Mouse (Mus musculus) limb, embryonic 14.5 days (tissue): ENCODE measurements around the gene Slc19a1. TPM values are rescaled to one million over a fixed set of nuclear protein-coding genes. Genes with fewer than 3 reads are reported as not detected.

Experiments used
- ATAC-seq: fragments of 200-750 bp; cut with Nextera tagmentation; 2 replicates; pipeline ENCODE4 v1.8.0; 2017; ENCODE audit warnings: low read depth, moderate number of reproducible peaks, moderate TSS enrichment; ENCODE audit not compliant: low FRiP score
- DNase-seq: peaks from one replicate; pipeline ENCODE4 v3.0.0-alpha.2; 2015; ENCODE audit warnings: low spot score
- H3K27ac ChIP-seq: fragments of 300-500 bp; sonication (generic); replicated peaks from 2 replicates; pipeline ENCODE4 v1.5.1; 2014; ENCODE audit warnings: low read depth, mild to moderate bottlenecking, low read length, moderate library complexity, mixed read lengths
- H3K27me3 ChIP-seq: fragments of 300-500 bp; sonication (generic); 2 replicates; pipeline ENCODE4 v1.6.1; 2014; ENCODE audit warnings: low read length, mixed read lengths; ENCODE audit not compliant: control insufficient read depth, insufficient read depth
- H3K36me3 ChIP-seq: fragments of 300-500 bp; sonication (generic); 2 replicates; pipeline ENCODE4 v1.6.1; 2014; ENCODE audit warnings: mild to moderate bottlenecking, low read length, moderate library complexity, mixed read lengths; ENCODE audit not compliant: control insufficient read depth, insufficient read depth
- H3K4me1 ChIP-seq: fragments of 300-500 bp; sonication (generic); 2 replicates; pipeline ENCODE4 v1.6.1; 2014; ENCODE audit warnings: antibody characterized with exemption, low read length, mixed read lengths; ENCODE audit not compliant: control insufficient read depth, insufficient read depth
- H3K4me2 ChIP-seq: fragments of 300-500 bp; sonication (generic); replicated peaks from 2 replicates; pipeline ENCODE4 v1.6.1; 2014; ENCODE audit warnings: low read depth, mild to moderate bottlenecking, low read length, moderate library complexity; ENCODE audit not compliant: severe bottlenecking
- H3K4me3 ChIP-seq: fragments of 300-500 bp; sonication (generic); replicated peaks from 2 replicates; pipeline ENCODE4 v1.5.1; 2014; ENCODE audit warnings: low read length
- H3K9ac ChIP-seq: fragments of 300-500 bp; sonication (generic); 2 replicates; pipeline ENCODE4 v1.6.1; 2014; ENCODE audit warnings: mild to moderate bottlenecking, low read depth, low read length, moderate library complexity; ENCODE audit not compliant: severe bottlenecking
- H3K9me3 ChIP-seq: fragments of 300-500 bp; sonication (generic); 2 replicates; pipeline ENCODE4 v1.6.1; 2016; ENCODE audit warnings: low read length; ENCODE audit not compliant: control insufficient read depth
- POLR2A ChIP-seq: fragments of 200-500 bp; IDR thresholded peaks from 2 replicates; pipeline ENCODE4 v1.8.0; 2012; ENCODE audit warnings: inconsistent platforms, mild to moderate bottlenecking, moderate library complexity, borderline replicate concordance; ENCODE audit not compliant: insufficient read depth, insufficient read length; ENCODE audit errors: extremely low read depth
- WGBS: fragments of 180-500 bp; shearing (Covaris S2); extraction: QIAGEN DNeasy Blood & Tissue Kit; methylation state at CpG from one replicate; pipeline ENCODE4 v1.1.7; 2014; 5-methylcytosine and 5-hydroxymethylcytosine counted together
- polyA plus RNA-seq, 2 experiments: library from polyadenylated mRNA; depleted of rRNA in 1 of 2; stranded (reverse) in 1 of 2; unstranded in 1 of 2; fragments of >200 nt; fragmentation: Nextera tagmentation in 1 of 2; extraction: Ambion mirVana in 1 of 2; gene quantifications; 2 replicates each; pipeline versions ENCODE4 v1.2.1 to v1.2.3; 2012 to 2014

Gene Slc19a1
- polyA plus RNA-seq, 2 experiments, result 30.5 to 47.1 TPM

DNA sequence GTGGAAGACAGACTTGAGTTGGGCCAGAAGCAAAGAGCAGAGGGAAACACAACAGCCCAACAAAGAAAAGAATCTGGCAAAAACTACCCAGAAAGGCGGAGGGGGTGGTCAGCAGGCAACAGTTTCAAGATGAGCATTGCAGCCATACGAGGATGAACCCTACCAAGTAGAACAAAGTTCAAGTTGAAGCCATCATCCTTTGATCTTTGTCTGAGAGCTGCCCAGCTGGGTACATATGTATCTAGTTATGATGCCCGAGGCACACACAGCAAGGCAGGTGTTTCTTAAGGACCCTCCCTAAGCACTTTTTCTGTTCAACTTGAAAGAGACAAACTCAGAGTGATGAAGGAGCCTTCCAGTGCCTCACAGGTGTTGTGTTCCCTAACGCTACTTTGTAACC lies 67.7 kb downstream of the Slc19a1 start:
- Histone ChIP-seq H3K4me1 (peaks cover 4% of the 10 kb centered on the region; the same call in 1 of the 2 replicates), H3K4me3 (no peak overlapping the region), H3K4me2 (no peak overlapping the region), H3K36me3 (no peaks in the 10 kb centered on the region), H3K27me3 (no peaks in the 10 kb centered on the region), H3K27ac (no peak overlapping the region), H3K9ac (no peak overlapping the region), H3K9me3 (no peaks in the 10 kb centered on the region)
- ATAC-seq (no peak), DNase-seq (no peak)
- WGBS, result 65% methylated on average over 4 of the region's 4 CpGs
- TF ChIP-seq POLR2A, result no peak

DNA sequence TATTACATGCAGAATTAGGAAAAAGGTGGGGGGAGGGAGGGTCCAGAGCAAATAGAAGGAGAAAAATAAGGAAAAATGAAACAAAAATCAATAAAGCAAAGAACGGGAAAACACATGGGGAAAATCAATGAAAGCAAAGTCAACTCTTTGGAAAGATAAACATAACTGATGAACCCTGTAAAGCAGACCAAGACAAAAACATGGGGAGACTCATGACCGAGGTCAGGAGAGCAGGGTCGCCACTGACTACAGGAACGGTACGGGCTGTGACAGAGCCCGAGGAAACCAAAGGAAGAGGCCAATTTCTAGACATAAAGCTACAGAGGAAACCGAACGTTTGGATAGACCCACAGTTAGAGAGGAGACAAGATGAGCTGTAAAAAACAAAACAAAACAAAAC lies 71.6 kb downstream of the Slc19a1 start:
- Histone ChIP-seq H3K27me3 (no peaks in the 10 kb centered on the region), H3K4me1 (no peaks in the 10 kb centered on the region), H3K9ac (no peak overlapping the region), H3K9me3 (no peaks in the 10 kb centered on the region), H3K4me2 (no peak overlapping the region), H3K4me3 (no peak overlapping the region), H3K36me3 (no peaks in the 10 kb centered on the region), H3K27ac (no peak overlapping the region)
- no peak for DNase-seq
- no peak for TF ChIP-seq POLR2A
- no peak for ATAC-seq
- 73% methylated on average over 8 of the region's 8 CpGs for WGBS

DNA sequence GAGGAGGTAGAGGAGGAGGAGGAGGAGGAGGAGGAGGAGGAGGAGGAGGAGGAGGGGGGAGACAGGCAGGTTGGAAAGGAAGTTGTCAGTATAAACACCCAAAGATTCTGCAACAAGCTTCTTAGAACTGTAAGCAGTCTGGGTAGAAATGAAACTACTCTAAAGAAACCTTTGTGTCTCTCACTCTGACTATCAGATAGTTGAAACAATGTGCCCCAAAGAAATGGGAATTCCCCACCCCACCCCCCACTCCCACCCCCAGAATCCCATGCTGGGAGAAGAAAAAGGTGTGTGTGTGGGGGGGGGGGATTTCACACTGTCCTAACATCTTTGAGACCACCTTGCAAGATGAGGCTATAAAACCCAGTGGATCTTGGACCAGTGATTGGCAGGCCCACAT lies 72.3 kb downstream of the Slc19a1 start:
- H3K4me2 ChIP-seq, result no peak overlapping the region
- H3K4me3 ChIP-seq, result no peak overlapping the region
- DNase-seq (no peak), ATAC-seq (no peak)
- H3K36me3 ChIP-seq, result no peaks in the 10 kb centered on the region
- H3K27me3 ChIP-seq, result no peaks in the 10 kb centered on the region
- TF ChIP-seq POLR2A, result no peak
- H3K9me3 ChIP-seq, result no peaks in the 10 kb centered on the region
- H3K27ac ChIP-seq, result no peak overlapping the region
- no peak overlapping the region for H3K9ac ChIP-seq
- H3K4me1 ChIP-seq, result no peaks in the 10 kb centered on the region; the same call in 1 of the 2 replicates

- Histone ChIP-seq H3K4me3 (no peak overlapping the region), H3K4me1 (peaks cover 2% of the 10 kb centered on the region; the same call in 1 of the 2 replicates), H3K36me3 (no peaks in the 10 kb centered on the region), H3K27me3 (no peaks in the 10 kb centered on the region), H3K9ac (no peak overlapping the region), H3K4me2 (no peak overlapping the region), H3K9me3 (no peaks in the 10 kb centered on the region), H3K27ac (no peak overlapping the region)
- 74% methylated on average over 4 of the region's 4 CpGs for WGBS
- TF ChIP-seq POLR2A, result no peak
- DNase-seq (no peak), ATAC-seq (no peak)
Measured at GRCm38 (mm10) chr10:77108106-77108505, 76.1 kb downstream of the Slc19a1 start.

- Histone ChIP-seq H3K27ac (no peak overlapping the region), H3K4me3 (no peak overlapping the region), H3K4me1 (peaks cover 15% of the 10 kb centered on the region; the same call in 1 of the 2 replicates), H3K27me3 (no peaks in the 10 kb centered on the region), H3K4me2 (no peak overlapping the region), H3K36me3 (no peaks in the 10 kb centered on the region), H3K9me3 (no peaks in the 10 kb centered on the region), H3K9ac (no peak overlapping the region)
- no peak for TF ChIP-seq POLR2A
- WGBS, result 86% methylated on average over 9 of the region's 9 CpGs
- DNase-seq (no peak), ATAC-seq (no peak)
Measured at GRCm38 (mm10) chr10:77110010-77110409, 78.0 kb downstream of the Slc19a1 start.

Other genes with a start within 250 kb of the Slc19a1 start
- gene Pcbp3, start 70.4 kb upstream of the Slc19a1 start, polyA plus RNA-seq (2012; rRNA removed), result 16.4 and 20.1 TPM in 2 replicates
- gene Pcbp3, start 70.4 kb upstream of the Slc19a1 start, polyA plus RNA-seq (2014; fragmentation: Nextera tagmentation; extraction: Ambion mirVana), result 10.6 and 11.5 TPM in 2 replicates
- 66.4 and 75.0 TPM in 2 replicates for gene Col18a1, start 134.3 kb downstream of the Slc19a1 start, polyA plus RNA-seq (2012; rRNA removed)
- gene Col18a1, start 134.3 kb downstream of the Slc19a1 start, polyA plus RNA-seq (2014; fragmentation: Nextera tagmentation; extraction: Ambion mirVana), result 77.8 and 80.2 TPM in 2 replicates
- 147 and 162 TPM in 2 replicates for gene Pofut2, start 227.0 kb downstream of the Slc19a1 start, polyA plus RNA-seq (2012; rRNA removed)
- 167 and 168 TPM in 2 replicates for gene Pofut2, start 227.0 kb downstream of the Slc19a1 start, polyA plus RNA-seq (2014; fragmentation: Nextera tagmentation; extraction: Ambion mirVana)